Mouse (Mus musculus): ENCODE measurements at regions not wholly inside any gene's neighbourhood (a gene's known extent, or its start where the extent isn't known, plus 50 kb on each side); places are given as distances from the start of the nearest gene placed in this dataset.

DNA sequence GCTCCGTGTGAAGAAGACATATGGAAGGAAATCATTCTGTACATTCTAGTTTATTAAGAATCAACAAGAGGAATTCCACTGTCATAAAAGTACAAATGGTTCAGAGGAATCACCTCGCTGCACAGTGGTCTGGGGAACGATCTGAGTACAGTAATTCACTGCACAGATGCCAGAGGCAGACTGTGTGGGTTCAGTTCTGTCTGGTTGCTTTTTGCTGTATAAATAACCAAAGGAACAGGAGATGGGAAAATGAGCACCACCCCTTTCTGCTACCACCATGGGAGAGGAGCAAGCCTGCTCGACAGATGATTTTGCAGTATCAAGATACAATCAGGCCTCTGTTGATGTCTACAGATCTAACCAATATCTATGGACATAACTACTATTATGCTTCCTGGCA lies 322.1 kb upstream of the Slco3a1 start:
- DNase-seq: no peak

DNA sequence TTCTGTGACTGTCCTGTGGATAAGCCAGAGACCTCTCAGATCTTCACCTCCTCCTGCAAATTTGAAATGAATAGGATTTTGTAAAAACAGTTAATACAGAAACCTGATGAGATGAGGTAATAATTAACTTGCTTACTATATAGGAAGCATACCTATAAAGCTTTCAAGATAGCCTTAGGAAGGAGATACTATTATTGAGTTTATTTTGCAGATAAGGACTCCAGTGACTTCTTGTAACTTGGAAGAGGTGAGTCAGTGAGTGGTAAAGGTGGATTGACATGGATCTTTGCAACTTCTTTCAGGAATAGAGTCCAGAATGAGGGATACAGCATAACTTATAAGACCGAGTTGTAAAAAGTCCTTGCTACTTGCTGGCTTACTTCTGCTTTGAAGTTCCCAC lies 315.7 kb upstream of the Slco3a1 start:
- DNase-seq: no peak

DNA sequence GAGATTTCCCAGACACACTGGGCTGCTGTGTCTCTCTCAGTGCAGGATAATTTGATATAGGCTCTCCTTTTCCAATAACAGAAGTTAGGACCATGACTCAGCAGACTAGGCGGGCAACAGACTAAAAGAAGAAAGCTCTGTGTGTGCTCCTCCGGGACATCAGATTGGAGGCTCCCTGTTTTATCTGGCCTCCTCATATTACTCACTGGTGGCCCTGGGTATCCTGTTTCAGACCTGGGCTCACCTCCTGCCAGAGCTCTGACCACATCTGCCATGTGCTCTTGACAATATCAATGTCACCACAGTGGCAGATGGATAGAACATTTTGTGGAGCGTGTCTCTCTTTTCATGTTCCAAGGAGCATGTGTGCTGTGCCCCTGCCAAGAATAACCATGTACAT lies 308.1 kb upstream of the Slco3a1 start:
- no peak for DNase-seq

DNA sequence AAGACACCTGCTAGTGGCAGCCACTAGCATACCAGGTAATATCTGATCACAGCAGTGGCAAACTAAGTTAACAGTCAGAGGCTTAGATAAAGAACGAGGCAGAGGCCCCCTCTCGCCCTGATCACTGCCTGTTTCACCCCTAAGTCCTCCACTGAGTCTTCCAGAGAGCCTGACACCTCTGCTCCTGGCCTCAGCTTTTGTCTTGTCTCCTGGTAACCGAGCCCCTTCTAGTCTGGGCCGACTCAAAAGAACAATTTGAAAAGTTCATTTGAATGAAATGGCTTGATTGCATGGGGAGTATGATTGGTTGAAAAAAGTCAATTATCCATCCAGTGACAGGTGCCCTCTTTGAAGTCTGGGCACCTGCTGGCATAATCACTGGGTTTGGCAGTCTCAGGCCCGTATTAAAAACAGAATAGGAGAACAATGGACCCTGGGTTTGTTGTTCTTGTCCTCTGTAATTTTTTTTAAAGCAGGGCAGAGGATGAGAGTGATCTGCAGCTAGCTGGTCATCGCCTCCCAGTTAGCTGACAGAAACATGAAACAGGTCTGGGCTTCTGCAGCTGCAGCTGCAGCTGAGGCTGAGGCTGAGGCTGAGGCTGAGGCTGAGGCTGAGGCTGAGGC lies 289.8 kb upstream of the Slco3a1 start:
- no peak for DNase-seq

DNA sequence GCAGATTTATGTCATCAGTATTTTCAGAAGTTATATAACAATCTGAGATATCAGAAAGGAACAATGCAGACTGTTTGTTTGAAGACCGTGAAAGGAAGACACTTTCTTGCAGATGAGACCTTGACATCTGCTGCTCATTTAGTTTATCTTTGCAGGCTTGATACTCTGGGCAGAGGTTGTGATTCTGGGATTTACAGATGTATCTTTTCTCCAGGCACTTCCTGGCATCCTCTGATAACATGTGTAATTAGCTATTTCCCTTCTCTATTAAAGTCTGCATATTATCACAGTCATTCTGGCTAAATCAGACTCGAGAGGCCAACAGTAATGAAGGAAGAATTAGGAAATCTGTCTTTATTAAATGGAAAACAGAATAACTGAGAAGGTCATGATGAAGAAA lies 268.7 kb upstream of the Slco3a1 start:
- no peak for DNase-seq

DNA sequence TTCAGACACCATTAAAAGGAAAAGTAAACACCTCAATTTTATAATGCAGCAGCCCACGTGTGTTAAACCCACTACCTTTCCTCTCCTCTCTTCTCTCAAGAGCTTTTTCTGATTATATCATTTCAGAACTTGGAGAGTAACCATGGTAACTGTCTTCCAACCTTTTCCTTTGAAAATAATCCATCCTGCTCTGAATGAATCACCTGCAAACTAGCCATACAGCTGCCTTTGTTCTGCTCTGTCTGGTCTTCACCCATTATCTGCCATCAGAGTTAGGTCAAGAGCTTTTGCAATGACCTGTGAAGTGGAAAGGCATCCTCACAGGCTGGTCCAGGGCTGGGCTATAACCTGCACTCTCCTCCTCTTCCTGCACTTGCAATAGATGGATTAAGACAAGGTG lies 238.7 kb upstream of the Slco3a1 start:
- DNase-seq: no peak

DNA sequence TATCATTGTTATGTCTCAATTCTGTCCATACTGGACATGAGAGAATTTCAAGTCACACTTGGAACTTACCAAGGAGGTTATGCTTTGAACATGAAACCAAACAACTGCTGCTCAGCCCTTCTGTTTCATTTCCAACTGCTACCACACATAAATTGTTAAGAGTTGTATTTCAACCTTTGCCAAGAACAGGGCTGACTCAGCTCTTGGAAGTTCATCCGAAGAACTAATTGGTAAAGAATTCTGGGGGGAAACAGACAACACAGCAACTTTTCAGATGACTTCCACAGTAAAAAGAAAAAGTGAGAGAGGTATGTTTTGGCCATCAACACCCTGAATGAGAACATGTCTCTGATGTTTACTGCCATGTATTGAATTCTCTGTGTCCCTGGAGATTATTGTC lies 234.1 kb upstream of the Slco3a1 start:
- peak; percentile 51 for DNase-seq

DNA sequence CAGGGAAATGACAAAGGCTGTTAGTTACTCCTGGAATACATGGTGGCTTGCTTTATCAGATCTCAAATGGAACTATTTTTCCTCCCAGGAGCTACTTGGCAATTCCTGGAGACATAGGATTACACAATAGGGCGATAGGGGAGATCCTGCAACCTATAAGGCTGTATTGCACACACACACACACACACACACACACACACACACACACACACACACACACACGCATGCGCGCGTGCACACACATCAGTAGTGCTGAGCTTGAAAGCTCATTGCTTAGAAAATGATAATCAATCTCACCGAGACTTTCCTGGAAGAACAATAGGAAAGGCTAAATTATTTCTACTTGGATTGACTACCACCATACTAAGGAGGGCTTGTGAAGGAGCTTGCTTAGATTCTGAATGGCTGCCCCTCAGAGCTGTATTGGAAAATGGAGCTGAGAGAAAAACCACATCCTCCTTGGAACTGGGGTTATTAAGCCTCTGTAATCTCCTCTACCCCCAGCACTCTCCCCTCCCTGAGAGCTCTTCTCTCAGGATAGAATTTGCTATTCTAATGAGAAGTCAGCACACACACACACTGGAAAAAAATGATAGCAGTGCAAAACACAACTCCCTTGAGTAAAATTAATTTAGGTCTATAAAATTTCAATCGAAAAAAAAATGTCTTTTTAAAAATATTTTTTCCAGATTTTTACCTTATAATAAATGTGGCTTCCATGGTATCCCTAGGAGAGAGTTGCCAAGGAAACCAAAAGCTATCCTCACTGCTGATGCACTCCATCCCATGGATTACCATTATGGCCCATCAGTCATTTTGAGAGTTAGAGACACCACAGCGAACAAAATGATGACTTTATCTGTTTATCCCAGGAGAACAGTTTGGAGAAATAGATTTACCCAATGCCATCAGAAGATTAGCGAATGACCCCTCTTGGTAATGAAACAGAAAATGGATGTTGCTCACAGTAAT lies 217.1 kb upstream of the Slco3a1 start:
- no peak for DNase-seq

DNA sequence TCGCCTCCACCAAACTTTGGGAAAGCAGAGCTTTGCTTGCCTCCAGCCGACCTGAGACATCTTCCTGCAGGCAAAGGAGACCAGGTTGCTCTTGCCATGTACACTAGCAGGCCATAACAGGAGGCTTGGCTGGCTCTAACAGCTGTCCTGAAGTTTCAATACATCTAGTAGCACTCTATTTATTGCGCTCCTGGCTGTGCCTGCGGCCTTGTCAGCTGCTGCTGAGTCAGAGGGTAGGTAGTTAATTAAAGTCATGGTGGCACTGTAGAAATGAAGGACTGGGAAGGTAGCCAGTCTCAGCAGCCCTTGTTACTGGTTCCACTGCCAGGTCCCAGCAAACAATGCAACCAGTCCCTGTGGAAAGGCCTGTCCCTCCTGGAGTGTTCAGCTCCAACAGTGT lies 212.0 kb upstream of the Slco3a1 start:
- DNase-seq: no peak

DNA sequence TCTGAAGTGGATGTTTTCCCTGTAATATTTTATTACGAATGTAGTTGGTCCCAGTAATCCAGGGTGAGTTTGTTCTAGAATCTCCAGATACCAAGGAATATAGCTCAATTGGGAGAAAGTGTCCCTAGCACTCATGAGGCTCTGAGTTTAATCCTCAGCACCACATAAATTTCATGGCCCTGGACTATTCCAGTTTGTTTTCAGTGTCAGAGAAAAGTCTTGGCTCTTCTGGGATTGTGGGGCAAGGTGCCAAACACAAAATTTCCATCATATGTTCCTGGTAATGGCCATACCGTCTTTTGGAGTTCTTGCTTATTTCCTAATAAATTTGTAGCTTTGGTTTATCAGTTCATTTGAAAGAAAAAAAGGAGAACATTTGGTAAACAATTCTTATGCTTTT lies 202.9 kb upstream of the Slco3a1 start:
- DNase-seq: no peak

DNA sequence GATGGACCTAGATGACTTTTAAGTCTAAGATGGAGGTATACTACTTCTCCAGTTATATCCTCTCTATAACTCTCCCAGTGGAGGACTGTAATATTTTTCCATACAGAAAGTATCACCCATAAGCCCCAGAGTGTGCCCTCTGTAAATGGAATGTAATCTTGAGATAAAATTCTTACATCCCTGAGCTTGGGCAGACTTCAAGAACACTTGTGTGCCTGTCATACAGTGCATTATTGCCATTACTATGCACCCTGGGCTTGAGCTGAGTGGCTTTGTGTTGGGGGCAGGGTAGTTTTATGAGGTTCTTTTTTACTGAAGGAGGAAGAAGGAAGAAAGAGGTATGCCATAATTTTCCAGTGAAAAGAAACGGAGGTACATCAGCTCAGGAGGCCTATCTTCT lies 193.1 kb upstream of the Slco3a1 start:
- DNase-seq: no peak

DNA sequence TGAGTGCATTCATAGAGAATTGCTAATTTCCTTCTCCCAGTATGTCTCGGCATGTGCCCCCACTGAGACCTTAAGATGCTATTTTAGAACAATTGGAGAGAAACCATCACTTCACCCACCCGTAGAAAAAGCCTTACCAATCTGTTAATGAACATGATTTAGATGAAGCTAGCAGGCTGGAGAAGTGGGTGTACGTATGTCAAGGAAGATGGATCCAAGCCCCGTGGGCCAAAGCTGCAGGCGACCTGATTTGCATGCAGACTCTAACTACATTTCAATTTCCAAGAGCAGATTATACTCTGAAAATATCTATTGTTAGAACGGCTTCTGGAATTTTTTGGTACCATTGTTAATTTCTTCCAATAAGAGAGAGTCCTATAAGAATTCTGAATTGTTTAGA lies 180.4 kb upstream of the Slco3a1 start:
- no peak for DNase-seq

DNA sequence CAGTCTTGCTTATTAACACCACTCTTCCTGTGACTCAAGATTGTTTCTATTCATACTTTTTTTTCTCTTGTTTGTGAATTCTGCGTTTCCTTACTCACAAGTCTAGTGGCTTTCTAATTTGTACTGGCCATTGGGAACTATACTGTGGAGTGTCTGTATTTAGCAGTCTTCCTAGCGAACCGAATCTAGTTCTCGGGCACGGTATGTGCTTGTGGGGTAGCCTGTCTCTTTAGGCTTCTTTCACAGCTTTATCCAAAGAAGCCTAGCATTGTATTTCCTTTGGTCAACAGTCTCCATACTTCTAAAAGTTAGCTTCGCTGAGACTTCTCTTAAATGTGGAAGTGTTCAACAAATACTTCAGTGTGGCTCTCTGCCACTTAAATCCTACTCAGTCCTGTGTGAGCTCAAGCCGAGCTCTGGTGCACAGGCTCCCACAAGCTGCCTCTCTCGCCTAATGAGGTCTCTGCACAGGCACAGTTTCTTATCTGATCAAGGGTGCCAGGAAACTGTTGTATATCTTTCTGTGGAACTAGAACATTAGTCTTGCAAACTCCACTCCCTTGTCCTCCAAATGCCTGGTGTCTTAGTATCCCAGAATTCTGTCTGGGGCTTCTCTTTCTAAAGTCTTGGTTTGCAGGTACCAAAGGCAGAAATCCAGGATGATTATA lies 171.9 kb upstream of the Slco3a1 start:
- DNase-seq: no peak

DNA sequence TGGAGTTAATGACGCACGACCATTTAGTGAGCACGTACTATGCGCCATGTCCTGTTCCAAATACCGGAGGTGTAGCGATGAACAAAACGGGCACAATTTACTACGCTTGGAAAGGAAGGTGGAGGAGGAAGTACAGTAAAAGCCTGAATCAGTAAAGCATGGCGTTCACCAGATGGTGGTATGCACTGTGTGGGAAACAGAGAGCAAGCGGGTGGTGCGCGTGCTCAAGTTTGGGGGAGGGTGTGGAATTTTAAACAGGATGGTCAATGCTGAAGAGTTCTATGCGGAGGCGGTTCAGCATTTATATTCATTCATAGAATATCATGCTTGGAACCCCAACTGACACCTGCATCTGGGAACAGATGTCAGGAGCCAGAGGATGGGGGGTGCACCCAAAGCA lies 164.7 kb upstream of the Slco3a1 start:
- DNase-seq: no peak

DNA sequence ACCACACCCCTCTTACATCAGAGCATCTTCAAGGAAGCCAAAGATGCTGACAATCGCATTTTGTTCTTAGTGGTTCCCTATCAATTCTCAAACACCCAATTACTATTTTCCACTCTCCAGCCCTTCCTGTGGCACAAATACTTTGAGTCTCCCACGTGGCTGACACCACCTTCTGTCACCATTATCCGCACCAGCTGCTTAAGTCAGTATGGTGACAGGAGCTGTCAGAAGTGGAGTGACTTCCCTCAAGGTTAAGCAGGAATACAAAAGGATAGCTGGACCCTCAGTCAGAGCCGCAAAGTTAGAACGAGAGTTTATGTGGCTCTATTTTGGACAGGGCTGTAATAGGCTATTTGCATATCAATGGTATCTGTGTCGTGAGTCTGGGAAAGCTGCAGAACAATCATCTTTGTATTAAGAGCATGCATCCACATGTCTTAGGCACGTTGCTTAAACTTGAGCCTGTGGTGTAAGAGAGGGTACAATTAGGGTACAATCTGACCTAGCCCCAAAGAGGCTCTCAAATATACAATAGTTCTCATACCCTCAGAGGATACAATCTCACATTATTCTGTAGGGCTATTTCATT lies 155.5 kb upstream of the Slco3a1 start:
- no peak for DNase-seq

DNA sequence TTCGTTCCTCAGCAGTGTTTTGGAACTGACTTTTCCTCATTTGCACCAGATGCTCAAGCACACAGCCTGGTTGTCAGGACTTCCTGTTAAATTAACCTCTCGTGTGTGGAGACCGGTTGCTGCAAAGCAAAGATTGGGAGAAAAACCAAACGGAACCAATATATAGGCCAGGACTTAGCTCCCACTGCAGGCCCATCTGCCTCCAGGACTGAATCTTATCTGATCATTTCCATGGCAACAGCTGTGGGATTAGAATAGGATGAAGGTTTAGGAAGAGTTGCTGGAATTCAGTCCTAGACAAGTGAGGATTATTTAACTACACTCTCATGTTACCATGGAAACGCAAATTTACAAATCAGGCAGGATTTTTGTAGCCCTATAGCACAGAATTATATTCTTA lies 154.4 kb upstream of the Slco3a1 start:
- no peak for DNase-seq

DNA sequence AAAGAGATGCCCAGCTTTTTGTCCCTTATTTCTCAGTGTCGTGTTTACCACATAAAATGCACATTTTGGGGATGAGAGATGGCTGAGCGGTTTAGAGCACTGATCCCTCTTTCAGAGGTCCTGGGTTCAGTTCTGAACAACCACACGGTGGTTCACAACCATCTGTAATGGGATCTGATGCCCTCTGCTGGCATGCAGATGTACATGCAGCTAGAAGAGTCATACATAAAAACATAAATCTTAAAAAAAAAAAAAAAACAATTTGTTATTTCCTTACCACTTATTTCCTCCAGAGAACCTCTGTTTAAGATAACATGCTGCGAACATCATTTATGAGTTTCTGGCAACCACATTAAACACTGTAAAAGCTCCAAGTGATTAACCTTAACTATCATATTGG lies 149.0 kb upstream of the Slco3a1 start:
- DNase-seq: no peak

DNA sequence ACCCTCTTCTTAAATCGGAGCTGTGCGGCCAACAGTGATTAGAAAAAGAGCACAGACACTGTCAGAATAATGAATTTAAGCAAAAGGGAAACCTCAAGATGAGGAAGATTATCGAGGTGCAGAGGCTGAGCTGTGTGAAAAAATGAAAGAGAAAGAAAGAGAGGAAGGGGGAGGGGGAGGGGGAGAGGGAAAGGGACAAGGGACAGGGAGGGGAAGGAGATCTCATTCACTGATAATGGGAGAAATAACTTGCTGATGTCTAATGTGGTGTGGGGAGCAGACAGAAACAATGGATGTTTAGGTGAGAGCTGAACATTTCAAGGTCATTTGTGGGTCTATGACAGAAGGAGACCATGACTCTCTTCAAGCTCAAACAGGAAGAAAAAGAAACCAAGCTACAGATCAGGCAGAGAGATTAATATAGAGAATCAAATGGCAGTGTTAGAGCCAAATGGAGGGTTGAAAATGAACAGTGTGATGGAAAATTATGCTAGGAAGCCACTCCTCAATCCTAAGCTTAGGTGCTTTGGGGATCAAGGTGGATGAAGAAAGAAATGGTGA lies 143.3 kb upstream of the Slco3a1 start:
- no peak for DNase-seq

DNA sequence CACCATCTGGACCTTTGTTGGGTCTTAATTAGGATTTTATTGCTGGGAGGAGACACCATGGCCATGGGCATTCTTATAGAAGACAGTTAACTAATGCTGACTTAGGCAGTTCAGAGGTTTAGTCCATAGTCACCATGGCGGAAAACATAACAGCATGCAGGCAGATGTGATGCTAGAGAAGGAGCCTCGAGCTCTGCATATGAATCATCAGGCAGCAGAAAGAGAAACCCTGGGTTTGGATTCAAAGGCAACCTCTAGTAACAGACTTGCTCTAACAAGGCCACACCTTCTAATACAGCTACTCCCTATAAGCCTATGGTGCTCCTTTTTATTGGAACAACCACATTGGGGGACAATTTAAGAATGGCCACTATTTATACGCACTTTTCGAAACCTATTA lies 141.7 kb upstream of the Slco3a1 start:
- DNase-seq: no peak

DNA sequence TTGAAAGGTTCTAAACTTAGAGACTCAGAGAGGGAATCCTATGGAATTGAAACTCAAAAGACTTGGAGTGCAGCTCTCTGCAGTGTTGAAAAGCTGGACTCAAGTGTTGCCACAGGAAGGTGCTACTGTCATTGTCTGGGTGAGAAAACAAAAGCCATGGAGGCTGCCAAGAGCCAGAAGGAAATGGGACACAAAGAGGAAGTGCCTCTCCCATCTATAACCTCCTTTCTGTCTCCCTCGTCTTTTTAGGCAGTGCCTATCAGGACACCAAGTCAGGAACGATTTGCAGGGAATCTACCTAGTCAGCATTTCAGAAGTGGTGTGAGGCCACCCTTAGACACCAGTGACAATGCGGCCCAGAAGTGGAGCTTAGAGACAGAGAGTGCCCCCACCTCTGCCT lies 138.5 kb upstream of the Slco3a1 start:
- peak; percentile 40 for DNase-seq

DNA sequence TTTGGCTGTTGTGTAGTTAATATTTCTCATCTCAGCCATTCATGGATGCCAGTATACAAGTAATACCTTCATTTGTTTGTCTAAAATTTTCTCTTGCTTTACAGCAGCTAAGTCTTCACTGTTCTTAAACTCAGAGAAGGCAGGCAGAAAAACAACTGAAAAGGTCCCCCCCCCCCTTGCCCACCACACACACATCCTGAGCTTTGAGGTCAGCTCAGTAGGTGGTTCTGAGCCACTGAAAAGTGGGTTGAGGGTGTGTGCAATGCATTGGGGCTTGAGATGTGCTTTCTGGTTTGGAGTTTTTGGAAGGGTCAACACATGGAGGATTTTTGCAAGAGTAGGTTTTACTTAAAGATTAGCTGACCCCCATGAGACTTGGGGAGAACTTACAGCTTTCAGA lies 136.1 kb upstream of the Slco3a1 start:
- no peak for DNase-seq

DNA sequence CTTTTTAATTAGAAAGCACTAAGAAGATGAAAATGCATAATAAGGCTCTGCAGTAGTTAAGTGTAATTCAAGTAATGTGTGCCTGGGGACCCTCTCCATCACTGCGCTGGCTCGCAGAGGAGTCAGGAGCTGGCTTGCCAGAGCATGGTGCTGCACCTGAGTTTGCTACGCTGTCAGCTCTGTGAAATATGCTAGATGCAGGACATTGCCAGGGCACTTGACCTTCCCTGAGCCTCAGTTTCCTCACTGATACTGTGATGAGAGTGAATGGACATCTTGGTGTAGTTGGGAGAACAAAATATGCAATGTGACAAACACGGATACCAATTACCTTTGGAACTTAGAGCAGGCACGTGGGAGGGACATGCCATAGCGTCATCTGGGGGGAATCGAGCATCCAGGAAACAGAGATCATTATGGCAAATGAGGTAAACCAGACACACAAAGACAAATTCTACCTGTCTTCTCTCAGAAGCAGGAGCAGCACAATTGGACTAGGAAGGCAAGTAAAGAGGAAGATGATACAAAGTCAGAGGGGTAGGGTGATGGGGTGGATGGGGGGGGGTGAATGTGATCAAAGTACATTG lies 133.6 kb upstream of the Slco3a1 start:
- no peak for DNase-seq
